8 mouse cellular contexts compared by ENCODE assay signal in genomic region chr17:44613716-44614715, GRCm38 (mm10).
A peak's percentile ranks its signal among the peaks of the same experiment; 100 is the strongest.
DNase-seq lines count a peak whose midpoint lies in the region; ATAC-seq lines count a peak whose summit lies in the region.

No protein-coding gene starts in this region.

- H3K36me3 ChIP-seq in forebrain, embryonic 11.5 days (ENCODE audit: control insufficient read depth, insufficient read depth, low read length): no peaks in the 10 kb centered on the region

- ATAC-seq in forebrain, embryonic 11.5 days (replicated peaks; ENCODE audit: low FRiP score): peak; percentile 53
- ATAC-seq in monocyte, adult 5-6 weeks (replicated peaks; ENCODE audit: insufficient number of reproducible peaks, low FRiP score, low TSS enrichment, poor library complexity, severe bottlenecking): peak; percentile 84

- H3K9ac ChIP-seq in forebrain, embryonic 11.5 days (ENCODE audit: low read length): no peak overlapping the region

- peaks cover 6% of the 10 kb centered on the region; the same call in 1 of the 2 replicates for H3K4me1 ChIP-seq in forebrain, embryonic 11.5 days (replicated peaks; ENCODE audit: control insufficient read depth, insufficient read depth, low read length)

- 56% methylated on average over 26 of the region's 26 CpGs for WGBS in forebrain, embryonic 11.5 days

- H3K27ac ChIP-seq in forebrain, embryonic 11.5 days (ENCODE audit: low read depth, low read length): no peak overlapping the region

- no peaks in the 10 kb centered on the region for H3K27me3 ChIP-seq in forebrain, embryonic 11.5 days (ENCODE audit: control insufficient read depth, insufficient read depth, low read length)

- H3K4me3 ChIP-seq in forebrain, embryonic 11.5 days (ENCODE audit: low read depth, low read length): no peak overlapping the region

- DNase-seq in spleen, postnatal 36 days (ENCODE audit: low spot score in 2 of 2): peak; percentile 9 to 17
- no peak for DNase-seq in spleen, adult 12 weeks (ENCODE audit: low spot score)
- peak; percentile 60 for DNase-seq in forebrain, embryonic 11.5 days (ENCODE audit: low spot score)
- DNase-seq in kidney, adult 9 months: peak; percentile 60
- DNase-seq in left cerebral cortex, postnatal 4 days: peak; percentile 62
- no peak for DNase-seq in adrenal gland, postnatal 25 days
- no peak for DNase-seq in adrenal gland, postnatal 10 days

- intact Hi-C loops in left cerebral cortex, postnatal 4 days (cut with DNase I): no loop called here

- H3K4me2 ChIP-seq in forebrain, embryonic 11.5 days (ENCODE audit: low read depth, low read length, severe bottlenecking): 0 out of 2 replicates have a peak overlapping the region, but pooled peaks have one; percentile 12

- H3K9me3 ChIP-seq in forebrain, embryonic 11.5 days (ENCODE audit: control insufficient read depth, low read length): no peaks in the 10 kb centered on the region

Comparison
In these comparisons a context has a peak if more than half of its experiments do, and no peak if none do; other contexts are left out.
1. DNase-seq: peak in spleen, postnatal 36 days (2 of 2), forebrain, embryonic 11.5 days (single experiment), kidney, adult 9 months (single experiment) and left cerebral cortex, postnatal 4 days (single experiment); none in spleen, adult 12 weeks (single experiment), adrenal gland, postnatal 25 days (single experiment) and adrenal gland, postnatal 10 days (single experiment).